Mouse (Mus musculus) kidney, adult 18-20 months (tissue): ENCODE results near the gene Fbxw5.

ENCODE experiments used
- DNase-seq: peaks from one replicate; pipeline ENCODE4 v3.0.0; 2021

The Fbxw5 gene

GRCm38 (mm10) chr2:25500576-25501405, at the start of gene Fbxw5:
Gene Fbxw5, plus strand, starts transcription at chr2:25500750.
- DNase-seq = peak; percentile 85

GRCm38 (mm10) chr2:25450853-25451647, 49.5 kb upstream of the Fbxw5 start:
- no peak for DNase-seq

- no peak for DNase-seq
Measured at GRCm38 (mm10) chr2:25452951-25453350, 47.6 kb upstream of the Fbxw5 start.

GRCm38 (mm10) chr2:25456205-25456953, 44.2 kb upstream of the Fbxw5 start, which contains the start of gene Clic3:
Gene Clic3, plus strand, starts transcription at chr2:25456838.
- DNase-seq = no peak

GRCm38 (mm10) chr2:25457022-25457896, 43.3 kb upstream of the Fbxw5 start:
- DNase-seq = no peak

GRCm38 (mm10) chr2:25458911-25459310, 41.6 kb upstream of the Fbxw5 start:
- DNase-seq = no peak

- peak; percentile 35 for DNase-seq
Measured at GRCm38 (mm10) chr2:25460135-25460534, 40.4 kb upstream of the Fbxw5 start.

- peak; percentile 93 for DNase-seq
Measured at GRCm38 (mm10) chr2:25460551-25461309, 39.8 kb upstream of the Fbxw5 start, which contains the start of gene Paxx. Gene Paxx, minus strand, starts transcription at chr2:25461094.

- DNase-seq = no peak
Measured at GRCm38 (mm10) chr2:25461407-25461806, 39.1 kb upstream of the Fbxw5 start.

- no peak for DNase-seq
Measured at GRCm38 (mm10) chr2:25463630-25464029, 36.9 kb upstream of the Fbxw5 start.

GRCm38 (mm10) chr2:25465256-25465655, 35.3 kb upstream of the Fbxw5 start:
- no peak for DNase-seq

GRCm38 (mm10) chr2:25465816-25466635, 34.5 kb upstream of the Fbxw5 start:
- no peak for DNase-seq

GRCm38 (mm10) chr2:25467606-25468303, 32.8 kb upstream of the Fbxw5 start:
- DNase-seq = no peak

- DNase-seq = peak; percentile 57
Measured at GRCm38 (mm10) chr2:25468962-25469915, 31.3 kb upstream of the Fbxw5 start.

- DNase-seq = no peak
Measured at GRCm38 (mm10) chr2:25469969-25470368, 30.6 kb upstream of the Fbxw5 start, which contains the start of gene Ptgds. Gene Ptgds, minus strand, starts transcription at chr2:25470046.

GRCm38 (mm10) chr2:25472550-25472949, 28.0 kb upstream of the Fbxw5 start:
- DNase-seq = no peak

GRCm38 (mm10) chr2:25477541-25477940, 23.0 kb upstream of the Fbxw5 start:
- no peak for DNase-seq

GRCm38 (mm10) chr2:25477967-25478675, 22.4 kb upstream of the Fbxw5 start:
- DNase-seq = peak; percentile 61
